Comparison of ENCODE assay signal across 8 mouse cellular contexts in the genomic region with DNA sequence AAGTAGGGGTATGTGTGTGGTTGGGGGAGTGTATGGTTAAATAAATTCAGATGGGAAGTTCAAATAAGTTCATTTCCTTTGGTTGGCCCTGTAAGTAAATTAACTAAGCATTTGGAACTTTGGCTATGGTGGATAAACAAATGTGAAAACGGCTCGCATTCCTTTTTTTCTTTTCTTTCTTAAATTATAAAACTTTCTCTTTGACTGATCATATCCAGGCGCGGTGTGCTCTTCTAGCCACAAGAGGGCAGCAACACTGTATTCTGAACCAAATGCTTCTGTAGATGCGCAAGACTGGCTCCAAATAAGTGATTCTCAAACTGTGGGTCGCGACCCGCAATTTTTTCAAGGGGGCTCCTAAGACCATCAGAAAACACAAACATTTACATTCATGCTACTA.
DNase-seq lines count a peak whose midpoint lies in the region; ATAC-seq and TF ChIP-seq lines count a peak whose summit lies in the region.

No protein-coding gene starts in this region.

- H3K9me3 ChIP-seq in forebrain, embryonic 12.5 days = no peaks in the 10 kb centered on the region
- H3K9me3 ChIP-seq in intestine, postnatal 0 days (ENCODE audit: control insufficient read depth) = no peaks in the 10 kb centered on the region

- no peak overlapping the region for H3K27ac ChIP-seq in thymus, adult 2 months (ENCODE audit: control insufficient read depth, insufficient read depth, low read length)
- H3K27ac ChIP-seq in forebrain, embryonic 12.5 days = no peak overlapping the region
- no peak overlapping the region for H3K27ac ChIP-seq in intestine, postnatal 0 days (ENCODE audit: low read depth, low read length)

- no peaks in the 10 kb centered on the region for H3K36me3 ChIP-seq in thymus, adult 2 months (ENCODE audit: control insufficient read depth, insufficient read depth, low read length)
- no peaks in the 10 kb centered on the region for H3K36me3 ChIP-seq in forebrain, embryonic 12.5 days (replicated peaks)
- H3K36me3 ChIP-seq in intestine, postnatal 0 days (ENCODE audit: control insufficient read depth, insufficient read depth) = no peaks in the 10 kb centered on the region

- no peaks in the 10 kb centered on the region for H3K4me1 ChIP-seq in thymus, adult 2 months (replicated peaks; ENCODE audit: control insufficient read depth, insufficient read depth, low read length)
- 0 out of 2 replicates have a peak, but pooled peaks cover 2% of the 10 kb centered on the region for H3K4me1 ChIP-seq in forebrain, embryonic 12.5 days
- no peaks in the 10 kb centered on the region; the same call in none of the 2 replicates for H3K4me1 ChIP-seq in intestine, postnatal 0 days (replicated peaks; ENCODE audit: control insufficient read depth, insufficient read depth, low read length)

- DNase-seq in thymus, adult 2 months = peak; percentile 16
- DNase-seq in thymus, postnatal 36 days = no peak
- peak; percentile 34 for DNase-seq in c-Kit-positive CD71-negative TER-119-negative erythroid progenitor cells, embryonic 14.5 days (ENCODE audit: low read depth)
- peak; percentile 56 for DNase-seq in left cerebral cortex, postnatal 4 days
- peak; percentile 45 for DNase-seq in neural tube, embryonic 10.5 days (ENCODE audit: extremely low spot score, low spot score)

- intact Hi-C loops in left cerebral cortex, postnatal 4 days (cut with DNase I) = loop anchor here (10.0 kb wide), 2 partner anchors 502 to 812 kb away; no protein-coding TSS in a partner anchor

- H3K9ac ChIP-seq in forebrain, embryonic 12.5 days = no peak overlapping the region
- no peak overlapping the region for H3K9ac ChIP-seq in intestine, postnatal 0 days (ENCODE audit: low read depth, low read length)

- H3K4me3 ChIP-seq in thymus, adult 2 months (ENCODE audit: control insufficient read depth, insufficient read depth, low read length) = no peak overlapping the region
- no peak overlapping the region for H3K4me3 ChIP-seq in forebrain, embryonic 12.5 days (replicated peaks)
- no peak overlapping the region for H3K4me3 ChIP-seq in intestine, postnatal 0 days (ENCODE audit: low read depth, low read length)

- no peak for TF ChIP-seq POLR2A in thymus, adult 2 months (IDR thresholded peaks at IDR 0.05; ENCODE audit: control insufficient read depth, extremely low read depth, insufficient read depth, low read length, poor library complexity)

- no peak for TF ChIP-seq CTCF in thymus, adult 2 months (IDR thresholded peaks at IDR 0.05; ENCODE audit: borderline replicate concordance, control insufficient read depth, extremely low read depth, insufficient read depth, low read length, poor library complexity)
- peak; percentile 85 for TF ChIP-seq CTCF in intestine, postnatal 0 days (IDR thresholded peaks at IDR 0.05; ENCODE audit: low read depth)

- no peaks in the 10 kb centered on the region for H3K27me3 ChIP-seq in thymus, adult 2 months (ENCODE audit: control insufficient read depth, insufficient read depth, low read length)
- H3K27me3 ChIP-seq in forebrain, embryonic 12.5 days = no peaks in the 10 kb centered on the region
- H3K27me3 ChIP-seq in intestine, postnatal 0 days (replicated peaks; ENCODE audit: control insufficient read depth, insufficient read depth, low read length) = no peaks in the 10 kb centered on the region

- H3K4me2 ChIP-seq in forebrain, embryonic 12.5 days = no peak overlapping the region
- H3K4me2 ChIP-seq in intestine, postnatal 0 days (replicated peaks; ENCODE audit: low read depth) = peak overlapping the region; percentile 44; the same call in 1 of the 2 replicates

- 3% methylated on average over 8 of the region's 8 CpGs for WGBS in thymus, adult 2 months
- 7% methylated on average over 8 of the region's 8 CpGs for WGBS in forebrain, embryonic 12.5 days
- WGBS in intestine, postnatal 0 days = under 1% methylated on average over 8 of the region's 8 CpGs

- peak; percentile 34; the same call in 1 of the 2 replicates for ATAC-seq in forebrain, embryonic 12.5 days (ENCODE audit: low FRiP score)
- ATAC-seq in intestine, postnatal 0 days = no peak
- ATAC-seq in monocyte, adult 5-6 weeks (replicated peaks; ENCODE audit: insufficient number of reproducible peaks, low FRiP score, low TSS enrichment, poor library complexity, severe bottlenecking) = no peak

Comparison
In these comparisons a context has a peak if more than half of its experiments do, and no peak if none do; other contexts are left out.
1. DNase-seq: peak in thymus, adult 2 months (single experiment), c-Kit-positive CD71-negative TER-119-negative erythroid progenitor cells, embryonic 14.5 days (single experiment), left cerebral cortex, postnatal 4 days (single experiment) and neural tube, embryonic 10.5 days (single experiment); none in thymus, postnatal 36 days (0 of 2).